Mouse (Mus musculus) liver, embryonic 14.5 days (tissue): ENCODE measurements at regions not wholly inside any gene's neighbourhood (a gene's known extent, or its start where the extent isn't known, plus 50 kb on each side); places are given as distances from the start of the nearest gene placed in this dataset.

Source experiments
- ATAC-seq: fragments of 200-750 bp; cut with Nextera tagmentation; 2 replicates; pipeline ENCODE4 v1.8.0; 2017; ENCODE audit warnings: moderate number of reproducible peaks, mild to moderate bottlenecking, moderate library complexity; ENCODE audit not compliant: insufficient read depth
- DNase-seq, 3 experiments: peaks; one replicate each; pipeline ENCODE4 v3.0.0-alpha.2; 2012 to 2013; ENCODE audit warnings: low read depth in 3 of 3, low spot score in 3 of 3
- H3K27ac ChIP-seq: fragments of 300-500 bp; sonication (generic); 2 replicates; pipeline ENCODE4 v1.5.1; 2014; ENCODE audit warnings: moderate library complexity, mild to moderate bottlenecking, control low read depth, inconsistent platforms
- H3K27me3 ChIP-seq: fragments of 300-500 bp; sonication (generic); 2 replicates; pipeline ENCODE4 v1.6.1; 2014; ENCODE audit warnings: mild to moderate bottlenecking, low read length, moderate library complexity; ENCODE audit not compliant: control insufficient read depth, insufficient read depth
- H3K36me3 ChIP-seq: fragments of 300-500 bp; sonication (generic); replicated peaks from 2 replicates; pipeline ENCODE4 v1.6.1; 2014; ENCODE audit warnings: low read depth; ENCODE audit not compliant: control insufficient read depth, insufficient read depth
- H3K4me1 ChIP-seq, 2 experiments: fragments of 200-500 bp in 1 of 2; fragments of 300-500 bp in 1 of 2; sonication (generic) in 1 of 2; replicated peaks; 2 replicates each; pipeline ENCODE4 v1.6.1; 2012 to 2014; ENCODE audit warnings: antibody characterized with exemption in 1 of 2, inconsistent platforms in 1 of 2, low read length in 1 of 2; ENCODE audit not compliant: control insufficient read depth in 2 of 2, insufficient read depth in 2 of 2
- H3K4me2 ChIP-seq: fragments of 300-500 bp; sonication (generic); 2 replicates; pipeline ENCODE4 v1.6.1; 2014; ENCODE audit warnings: low read depth, mild to moderate bottlenecking, control low read depth, moderate library complexity
- H3K4me3 ChIP-seq, 2 experiments: fragments of 200-500 bp in 1 of 2; fragments of 300-500 bp in 1 of 2; sonication (generic) in 1 of 2; 2 replicates each; pipeline ENCODE4 v1.5.1; 2012 to 2014; ENCODE audit warnings: low read depth in 2 of 2, low read length in 2 of 2, mild to moderate bottlenecking in 2 of 2, control low read depth in 1 of 2, inconsistent platforms in 1 of 2, moderate library complexity in 1 of 2; ENCODE audit not compliant: insufficient read depth in 1 of 2
- H3K9ac ChIP-seq: fragments of 300-500 bp; sonication (generic); replicated peaks from 2 replicates; pipeline ENCODE4 v1.6.1; 2014; ENCODE audit warnings: mild to moderate bottlenecking, control low read depth, moderate library complexity
- H3K9me3 ChIP-seq: fragments of 300-500 bp; sonication (generic); 2 replicates; pipeline ENCODE4 v1.6.1; 2016; ENCODE audit warnings: low read length, mixed read lengths; ENCODE audit not compliant: control insufficient read depth
- CTCF ChIP-seq: IDR thresholded peaks from 2 replicates; pipeline ENCODE4 v1.5.1; 2016; ENCODE audit warnings: antibody characterized with exemption, low read depth, control low read depth
- EP300 ChIP-seq: IDR thresholded peaks from 2 replicates; pipeline ENCODE4 v1.6.1; 2016; ENCODE audit warnings: antibody characterized with exemption, low read depth
- WGBS: fragments of 180-500 bp; shearing (Covaris S2); extraction: QIAGEN DNeasy Blood & Tissue Kit; methylation state at CpG from one replicate; pipeline ENCODE4 v1.1.7; 2014; ENCODE audit not compliant: insufficient replicate concordance; 5-methylcytosine and 5-hydroxymethylcytosine counted together

- Histone ChIP-seq H3K27ac (no peak overlapping the region), H3K4me2 (no peak overlapping the region), H3K9ac (no peak overlapping the region), H3K4me1 (peaks cover 8 to 10% of the 10 kb centered on the region in 2 experiments), H3K4me3 (no peak overlapping the region), H3K36me3 (no peaks in the 10 kb centered on the region), H3K27me3 (no peaks in the 10 kb centered on the region), H3K9me3 (no peaks in the 10 kb centered on the region)
- no peak for ATAC-seq
- TF ChIP-seq CTCF (no peak), EP300 (no peak)
- no peak for DNase-seq
These were observed 54.2 kb upstream of the Arid2 start for GRCm38 (mm10) chr15:96233113-96233512.

GRCm38 (mm10) chr15:96234783-96235182, 52.5 kb upstream of the Arid2 start:
- Histone ChIP-seq H3K36me3 (no peaks in the 10 kb centered on the region), H3K27ac (no peak overlapping the region), H3K4me3 (no peak overlapping the region), H3K4me2 (no peak overlapping the region), H3K9ac (no peak overlapping the region), H3K9me3 (no peaks in the 10 kb centered on the region), H3K4me1 (peaks cover 8 to 11% of the 10 kb centered on the region in 2 experiments), H3K27me3 (no peaks in the 10 kb centered on the region)
- WGBS, result 53% methylated on average over 8 of the region's 8 CpGs
- TF ChIP-seq CTCF (no peak), EP300 (no peak)
- DNase-seq (no peak), ATAC-seq (no peak)
